Mouse (Mus musculus) ES-Bruce4 (cell line): ENCODE data around the gene Iah1.

Source experiments
- CTCF ChIP-seq: IDR thresholded peaks from one replicate; pipeline ENCODE4 v1.8.1; 2011; ENCODE audit warnings: low read depth, low read length
- EP300 ChIP-seq: IDR thresholded peaks from 2 replicates; pipeline ENCODE4 v1.6.1; 2011; ENCODE audit warnings: low read depth, low read length; ENCODE audit not compliant: insufficient read depth
- POLR2A ChIP-seq: IDR thresholded peaks from one replicate; pipeline ENCODE4 v1.8.1; 2011; ENCODE audit warnings: low read length; ENCODE audit not compliant: insufficient read depth

DNA sequence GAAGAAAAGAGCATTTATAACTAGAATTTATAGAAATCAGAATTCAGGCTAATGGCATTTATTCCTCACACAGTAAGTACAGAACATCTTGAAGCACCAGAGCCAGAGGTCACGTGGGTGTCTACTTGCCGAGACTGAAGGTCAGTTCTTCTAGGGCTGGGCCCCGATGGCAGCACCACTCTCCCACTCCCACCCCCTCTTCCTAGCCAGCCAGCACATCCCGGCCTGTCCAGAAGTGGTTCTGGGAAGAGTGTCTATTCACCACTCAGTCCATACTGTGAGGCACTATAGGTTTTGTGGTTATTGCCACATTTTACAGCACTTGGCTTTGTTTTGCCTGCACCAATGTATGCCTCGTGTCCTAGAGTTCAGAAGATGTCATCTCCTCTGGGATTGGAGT is 7.9 kb downstream of the Iah1 start:
- TF ChIP-seq CTCF, result no peak
- no peak for TF ChIP-seq POLR2A
- no peak for TF ChIP-seq EP300
